Mouse (Mus musculus) left cerebral cortex, postnatal 14 days (tissue): ENCODE data around the gene Gm28363. TPM values are rescaled to one million over a fixed set of nuclear protein-coding genes. Genes with fewer than 3 reads are reported as not detected.
"Not testable (repeated sequence)": the region's sequence is repeated elsewhere in the genome, so short reads cannot be mapped to it uniquely, and the experiment has no call there.

Experiments
- DNase-seq, 2 experiments: peaks; one replicate each; pipeline ENCODE4 v3.0.0; 2021 to 2022; ENCODE audit warnings: low spot score in 2 of 2, mixed read lengths in 1 of 2
- intact Hi-C: fragments of 180-260 bp; cut with DNase I; formaldehyde crosslinking; loops from one replicate; pipeline ENCODE4 v1.15.1; 2025
- long read RNA-seq, 2 experiments: library from polyadenylated mRNA; stranded (forward); transcript quantifications; one replicate each; pipeline ENCODE4 v2.0.0; 2021
- total RNA-seq, 2 experiments: library from RNA; stranded (reverse); gene quantifications; 2 replicates each; pipeline ENCODE4 v1.2.3; 2021

Gene Gm28363
- not detected for total RNA-seq
- long read RNA-seq, experiment 1, result 0 reads
- long read RNA-seq, experiment 2, result 0 reads

DNA sequence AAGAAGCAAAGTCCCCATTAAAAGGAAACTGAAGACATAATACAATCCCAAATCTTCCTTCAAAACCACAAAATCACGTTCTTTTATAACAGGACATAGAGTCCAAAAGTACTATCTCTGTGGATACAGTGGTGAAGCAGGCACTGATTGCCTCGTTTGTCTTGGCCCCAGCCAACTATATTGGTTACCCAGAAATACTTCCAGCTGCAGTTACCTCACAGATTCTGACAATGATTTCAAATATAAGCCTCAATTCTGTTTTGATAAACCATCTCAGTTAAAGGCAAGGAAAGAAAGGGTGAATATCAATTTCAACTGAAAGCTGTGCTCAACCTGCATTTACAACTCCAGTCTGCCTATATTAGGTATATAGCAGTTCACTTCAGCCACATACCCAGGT, at the start of gene Gm28363:
Gene Gm28363, plus strand, starts transcription at position 301 of the 400 bp plus-strand sequence.
- intact Hi-C loops, result not testable (repeated sequence)

DNA sequence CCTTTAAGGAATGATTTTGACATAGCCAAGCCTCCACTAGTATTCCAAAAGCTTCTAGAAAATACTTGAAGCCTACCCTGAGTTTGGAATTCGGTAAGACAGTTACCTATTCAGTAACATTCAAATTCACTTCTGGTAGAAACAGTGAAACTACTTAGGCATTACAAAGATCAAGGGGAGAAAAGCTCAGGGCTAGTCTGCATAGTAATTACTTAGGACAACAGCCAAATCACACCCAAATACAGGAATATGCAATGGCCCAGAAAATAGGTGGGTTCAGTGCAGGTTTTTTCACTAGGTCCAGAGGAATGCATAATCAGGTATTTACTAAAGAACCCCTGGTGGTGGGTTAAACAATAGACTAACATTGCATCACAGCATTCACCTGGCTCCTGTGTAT, 46.7 kb upstream of the Gm28363 start:
- intact Hi-C loops, DNase-seq: not testable (repeated sequence)

More for the DNA sequence above, at the start of gene Gm28363:
- not testable (repeated sequence) for DNase-seq

Other genes starting within 250 kb of the Gm28363 start
- not detected for gene B020011L13Rik, start 84.0 kb downstream of the Gm28363 start, total RNA-seq
- not detected for gene Gm28360, start 132.9 kb downstream of the Gm28363 start, total RNA-seq
- gene Gm28168, start 230.9 kb downstream of the Gm28363 start, total RNA-seq, result not detected